Mouse (Mus musculus): ENCODE measurements around the gene Gm49630.
"Not testable (repeated sequence)": the region's sequence is repeated elsewhere in the genome, so short reads cannot be mapped to it uniquely, and the experiment has no call there.

Gene Gm49630

GRCm38 (mm10) chr17:7371879-7372278 lies at the start of gene Gm49630:
Gene Gm49630, minus strand, starts transcription at chr17:7371979.
- DNase-seq: not testable (repeated sequence)

- DNase-seq: peak; percentile 4
These were observed 48.6 kb upstream of the Gm49630 start for GRCm38 (mm10) chr17:7420191-7420973.

- not testable (repeated sequence) for DNase-seq
These were observed 43.0 kb upstream of the Gm49630 start for GRCm38 (mm10) chr17:7414601-7415310.

- not testable (repeated sequence) for DNase-seq
These were observed 41.6 kb upstream of the Gm49630 start for GRCm38 (mm10) chr17:7413336-7413735.

- not testable (repeated sequence) for DNase-seq
These were observed 28.0 kb upstream of the Gm49630 start for GRCm38 (mm10) chr17:7399770-7400169.

GRCm38 (mm10) chr17:7398198-7398847 lies 26.5 kb upstream of the Gm49630 start:
- not testable (repeated sequence) for DNase-seq

- not testable (repeated sequence) for DNase-seq
These were observed 25.3 kb upstream of the Gm49630 start for GRCm38 (mm10) chr17:7397079-7397478.

- not testable (repeated sequence) for DNase-seq
These were observed 24.5 kb upstream of the Gm49630 start for GRCm38 (mm10) chr17:7396288-7396687.

- not testable (repeated sequence) for DNase-seq
These were observed 23.9 kb upstream of the Gm49630 start for GRCm38 (mm10) chr17:7395671-7396070.

GRCm38 (mm10) chr17:7395116-7395515 lies 23.3 kb upstream of the Gm49630 start:
- DNase-seq: not testable (repeated sequence)

GRCm38 (mm10) chr17:7389898-7390297 lies 18.1 kb upstream of the Gm49630 start:
- DNase-seq: not testable (repeated sequence)

- not testable (repeated sequence) for DNase-seq
These were observed 17.2 kb upstream of the Gm49630 start for GRCm38 (mm10) chr17:7388958-7389356.

GRCm38 (mm10) chr17:7388341-7388957 lies 16.7 kb upstream of the Gm49630 start:
- not testable (repeated sequence) for DNase-seq

GRCm38 (mm10) chr17:7386016-7386415 lies 14.2 kb upstream of the Gm49630 start:
- not testable (repeated sequence) for DNase-seq

GRCm38 (mm10) chr17:7385364-7385763 lies 13.6 kb upstream of the Gm49630 start, which contains the start of gene Unc93a2:
Gene Unc93a2, minus strand, starts transcription at chr17:7385464.
- not testable (repeated sequence) for DNase-seq

GRCm38 (mm10) chr17:7383167-7384143 lies 11.7 kb upstream of the Gm49630 start:
- DNase-seq: not testable (repeated sequence)

GRCm38 (mm10) chr17:7382711-7383110 lies 10.9 kb upstream of the Gm49630 start:
- not testable (repeated sequence) for DNase-seq

- not testable (repeated sequence) for DNase-seq
These were observed 6.1 kb upstream of the Gm49630 start for GRCm38 (mm10) chr17:7377907-7378306.

GRCm38 (mm10) chr17:7376951-7377700 lies 5.3 kb upstream of the Gm49630 start:
- DNase-seq: not testable (repeated sequence)

- DNase-seq: not testable (repeated sequence)
These were observed 2.4 kb downstream of the Gm49630 start for GRCm38 (mm10) chr17:7369401-7369800.
